In genomic region chr3:70218757-70219360, GRCm38 (mm10) we compare ENCODE assay signal across 28 mouse cellular contexts.
"Had no signal": no experiment of that assay in that cellular context is flagged by ENCODE, and none has a peak within 500 bp of the region (broad histone marks: within the 10 kb centered on the region; RNA-seq: fewer than 3 reads in every experiment).

No protein-coding gene starts in this region.

- H3K36me3 ChIP-seq: embryonic facial prominence, embryonic 10.5 days; embryonic facial prominence, embryonic 12.5 days; embryonic facial prominence, embryonic 13.5 days; embryonic facial prominence, embryonic 15.5 days; forebrain, embryonic 10.5 days; forebrain, embryonic 12.5 days; forebrain, embryonic 15.5 days had no signal

- H3K9me3 ChIP-seq: embryonic facial prominence, embryonic 10.5 days; embryonic facial prominence, embryonic 12.5 days; embryonic facial prominence, embryonic 13.5 days; embryonic facial prominence, embryonic 15.5 days; forebrain, embryonic 10.5 days; forebrain, embryonic 12.5 days; forebrain, embryonic 13.5 days; forebrain, embryonic 15.5 days had no signal

- H3K4me1 ChIP-seq: embryonic facial prominence, embryonic 10.5 days; embryonic facial prominence, embryonic 12.5 days; embryonic facial prominence, embryonic 13.5 days; embryonic facial prominence, embryonic 15.5 days; forebrain, embryonic 10.5 days had no signal

- H3K4me3 ChIP-seq: embryonic facial prominence, embryonic 10.5 days; embryonic facial prominence, embryonic 12.5 days; embryonic facial prominence, embryonic 13.5 days; embryonic facial prominence, embryonic 15.5 days; erythroblast, embryonic 14.5 days; forebrain, embryonic 10.5 days; forebrain, embryonic 12.5 days; forebrain, embryonic 13.5 days; forebrain, embryonic 15.5 days; gastrocnemius, adult 2 months; heart, adult 2 months had no signal

- H3K27ac ChIP-seq: embryonic facial prominence, embryonic 10.5 days; embryonic facial prominence, embryonic 12.5 days; embryonic facial prominence, embryonic 13.5 days; embryonic facial prominence, embryonic 15.5 days; forebrain, embryonic 10.5 days; forebrain, embryonic 12.5 days; forebrain, embryonic 13.5 days; forebrain, embryonic 15.5 days; gastrocnemius, adult 2 months; heart, adult 2 months had no signal

- H3K9ac ChIP-seq: embryonic facial prominence, embryonic 12.5 days; embryonic facial prominence, embryonic 13.5 days; embryonic facial prominence, embryonic 15.5 days; forebrain, embryonic 12.5 days; forebrain, embryonic 13.5 days; forebrain, embryonic 15.5 days; forebrain, postnatal 0 days had no signal

- H3K4me2 ChIP-seq: embryonic facial prominence, embryonic 12.5 days; embryonic facial prominence, embryonic 13.5 days; embryonic facial prominence, embryonic 15.5 days; forebrain, embryonic 12.5 days; forebrain, embryonic 13.5 days; forebrain, embryonic 15.5 days had no signal

- ATAC-seq: forebrain, embryonic 13.5 days; forebrain, embryonic 14.5 days; forebrain, embryonic 15.5 days; forebrain, embryonic 16.5 days; forebrain, postnatal 0 days had no signal

- DNase-seq: cerebellum, adult 8-10 months; cerebellum, adult 9-10 months; cerebellum, adult 9-11 months; cerebellum, postnatal 10 days; cerebellum, postnatal 14 days; cerebellum, postnatal 25 days; cerebellum, postnatal 36 days; embryo, embryonic 11 days; forebrain, postnatal 0 days; gastrocnemius, adult 2 months; gastrocnemius, postnatal 10 days; gastrocnemius, postnatal 14 days; gastrocnemius, postnatal 25 days; gastrocnemius, postnatal 36 days; heart, adult 11 months; heart, adult 18-20 months; heart, adult 2 months had no signal

- H3K27me3 ChIP-seq: embryonic facial prominence, embryonic 12.5 days; embryonic facial prominence, embryonic 13.5 days; embryonic facial prominence, embryonic 15.5 days; forebrain, embryonic 12.5 days; forebrain, embryonic 13.5 days; forebrain, embryonic 15.5 days had no signal
